Mouse (Mus musculus) lung, embryonic 16.5 days (tissue): ENCODE measurements around the gene Tmem30b. TPM values are rescaled to one million over a fixed set of nuclear protein-coding genes. Genes with fewer than 3 reads are reported as not detected.
"Not testable (repeated sequence)": the region's sequence is repeated elsewhere in the genome, so short reads cannot be mapped to it uniquely, and the experiment has no call there.

Source experiments
- ATAC-seq: fragments of 200-750 bp; cut with Nextera tagmentation; 2 replicates; pipeline ENCODE4 v1.8.0; 2017; ENCODE audit warnings: low read depth, mild to moderate bottlenecking, moderate library complexity
- H3K27ac ChIP-seq: fragments of 300-500 bp; sonication (generic); 2 replicates; pipeline ENCODE4 v1.5.1; 2014; ENCODE audit warnings: mild to moderate bottlenecking, control low read depth, low read length
- H3K27me3 ChIP-seq: fragments of 300-500 bp; sonication (generic); 2 replicates; pipeline ENCODE4 v1.6.1; 2014; ENCODE audit warnings: low read depth, low read length, mixed read lengths; ENCODE audit not compliant: control insufficient read depth, insufficient read depth
- H3K36me3 ChIP-seq: fragments of 300-500 bp; sonication (generic); 2 replicates; pipeline ENCODE4 v1.6.1; 2014; ENCODE audit warnings: low read length; ENCODE audit not compliant: control insufficient read depth, insufficient read depth
- H3K4me1 ChIP-seq: fragments of 300-500 bp; sonication (generic); replicated peaks from 2 replicates; pipeline ENCODE4 v1.6.1; 2014; ENCODE audit warnings: low read length, mixed read lengths; ENCODE audit not compliant: control insufficient read depth, insufficient read depth
- H3K4me2 ChIP-seq: fragments of 300-500 bp; sonication (generic); 2 replicates; pipeline ENCODE4 v1.6.1; 2014; ENCODE audit warnings: low read depth, low read length, control low read depth
- H3K4me3 ChIP-seq: fragments of 300-500 bp; sonication (generic); 2 replicates; pipeline ENCODE4 v1.5.1; 2014; ENCODE audit warnings: mild to moderate bottlenecking, low read length, control low read depth
- H3K9ac ChIP-seq: fragments of 300-500 bp; sonication (generic); 2 replicates; pipeline ENCODE4 v1.6.1; 2014; ENCODE audit warnings: low read length, control low read depth
- H3K9me3 ChIP-seq: fragments of 300-500 bp; sonication (generic); 2 replicates; pipeline ENCODE4 v1.6.1; 2016; ENCODE audit warnings: low read length; ENCODE audit not compliant: control insufficient read depth
- WGBS: fragments of 180-500 bp; shearing (Covaris S2); extraction: QIAGEN DNeasy Blood & Tissue Kit; methylation state at CpG from one replicate; pipeline ENCODE4 v1.1.7; 2014; 5-methylcytosine and 5-hydroxymethylcytosine counted together
- polyA plus RNA-seq: library from polyadenylated mRNA; unstranded; fragments of >200 nt; fragmentation: Nextera tagmentation; extraction: Ambion mirVana; gene quantifications from 2 replicates; pipeline ENCODE4 v1.2.1, GENCODE M21; 2015

Gene Tmem30b
- polyA plus RNA-seq, 1 experiment from 2014 or later = 10.1 TPM

- Histone ChIP-seq H3K4me3 (peak overlapping the region; percentile 42), H3K9me3 (no peaks in the 10 kb centered on the region), H3K4me1 (0 out of 2 replicates have a peak, but pooled peaks cover 2% of the 10 kb centered on the region), H3K4me2 (peak overlapping the region; percentile 67), H3K36me3 (no peaks in the 10 kb centered on the region), H3K27me3 (no peaks in the 10 kb centered on the region), H3K9ac (peak overlapping the region; percentile 44), H3K27ac (no peak overlapping the region)
- 13% methylated on average over 21 of the region's 21 CpGs for WGBS
- ATAC-seq = peak; percentile 31; the same call in 1 of the 2 replicates
These were observed 18.8 kb upstream of the Tmem30b start for GRCm38 (mm10) chr12:73564795-73565619.

- Histone ChIP-seq H3K9ac (no peak overlapping the region), H3K4me3 (no peak overlapping the region), H3K4me2 (no peak overlapping the region), H3K27me3 (no peaks in the 10 kb centered on the region), H3K27ac (no peak overlapping the region), H3K36me3 (no peaks in the 10 kb centered on the region), H3K9me3 (no peaks in the 10 kb centered on the region), H3K4me1 (0 out of 2 replicates have a peak, but pooled peaks cover 2% of the 10 kb centered on the region)
- no peak for ATAC-seq
- WGBS = 15% methylated on average over 10 of the region's 10 CpGs
These were observed 18.0 kb upstream of the Tmem30b start for GRCm38 (mm10) chr12:73564176-73564575.

- not testable (repeated sequence) for H3K9ac ChIP-seq, H3K9me3 ChIP-seq, H3K36me3 ChIP-seq, H3K4me1 ChIP-seq, H3K27ac ChIP-seq, H3K27me3 ChIP-seq, H3K4me2 ChIP-seq, H3K4me3 ChIP-seq, ATAC-seq
- WGBS = 71% methylated on average over 6 of the region's 6 CpGs
These were observed 16.9 kb upstream of the Tmem30b start for GRCm38 (mm10) chr12:73563122-73563521.

GRCm38 (mm10) chr12:73560091-73560490 is 13.9 kb upstream of the Tmem30b start:
- Histone ChIP-seq H3K27me3 (no peaks in the 10 kb centered on the region), H3K4me1 (0 out of 2 replicates have a peak, but pooled peaks cover 2% of the 10 kb centered on the region), H3K4me3 (no peak overlapping the region), H3K4me2 (no peak overlapping the region), H3K27ac (no peak overlapping the region), H3K9ac (no peak overlapping the region), H3K9me3 (no peaks in the 10 kb centered on the region), H3K36me3 (no peaks in the 10 kb centered on the region)
- WGBS = 56% methylated on average over 7 of the region's 7 CpGs
- no peak for ATAC-seq

- Histone ChIP-seq H3K4me3 (no peak overlapping the region), H3K4me2 (no peak overlapping the region), H3K27ac (no peak overlapping the region), H3K36me3 (no peaks in the 10 kb centered on the region), H3K9ac (no peak overlapping the region), H3K27me3 (no peaks in the 10 kb centered on the region), H3K4me1 (no peaks in the 10 kb centered on the region), H3K9me3 (no peaks in the 10 kb centered on the region)
- ATAC-seq = no peak
- WGBS = 78% methylated on average over 20 of the region's 20 CpGs
These were observed 12.5 kb upstream of the Tmem30b start for GRCm38 (mm10) chr12:73558525-73559195.

GRCm38 (mm10) chr12:73554155-73554554 is 8.0 kb upstream of the Tmem30b start:
- no peak overlapping the region for H3K27ac ChIP-seq
- peak; percentile 65 for ATAC-seq
- H3K36me3 ChIP-seq = no peaks in the 10 kb centered on the region
- 2% methylated on average over 5 of the region's 5 CpGs for WGBS
- H3K4me2 ChIP-seq = no peak overlapping the region
- no peak overlapping the region for H3K9ac ChIP-seq
- H3K4me1 ChIP-seq = no peaks in the 10 kb centered on the region
- H3K9me3 ChIP-seq = no peaks in the 10 kb centered on the region
- H3K4me3 ChIP-seq = no peak overlapping the region
- peaks cover 8% of the 10 kb centered on the region for H3K27me3 ChIP-seq

- H3K27me3 ChIP-seq = peaks cover 53% of the 10 kb centered on the region
- H3K9ac ChIP-seq = no peak overlapping the region
- 49% methylated on average over 8 of the region's 8 CpGs for WGBS
- no peak for ATAC-seq
- H3K4me3 ChIP-seq = no peak overlapping the region
- no peak overlapping the region for H3K4me2 ChIP-seq
- no peak overlapping the region for H3K27ac ChIP-seq
- peaks cover 6% of the 10 kb centered on the region for H3K4me1 ChIP-seq
- no peaks in the 10 kb centered on the region for H3K9me3 ChIP-seq
- H3K36me3 ChIP-seq = no peaks in the 10 kb centered on the region
These were observed 2.1 kb upstream of the Tmem30b start for GRCm38 (mm10) chr12:73548259-73548658.

- WGBS = 29% methylated on average over 10 of the region's 10 CpGs
- Histone ChIP-seq H3K27ac (no peak overlapping the region), H3K9me3 (no peaks in the 10 kb centered on the region), H3K36me3 (no peaks in the 10 kb centered on the region), H3K9ac (no peak overlapping the region), H3K4me3 (no peak overlapping the region), H3K4me1 (peaks cover 6% of the 10 kb centered on the region), H3K4me2 (no peak overlapping the region), H3K27me3 (peaks cover 58% of the 10 kb centered on the region)
- no peak for ATAC-seq
These were observed 1.5 kb upstream of the Tmem30b start for GRCm38 (mm10) chr12:73547646-73548045.

- Histone ChIP-seq H3K4me1 (peaks cover 6% of the 10 kb centered on the region), H3K4me2 (peak overlapping the region; percentile 77), H3K9me3 (no peaks in the 10 kb centered on the region), H3K9ac (peak overlapping the region; percentile 63), H3K27ac (no peak overlapping the region), H3K27me3 (peaks cover 60% of the 10 kb centered on the region), H3K36me3 (no peaks in the 10 kb centered on the region), H3K4me3 (peak overlapping the region; percentile 48)
- under 1% methylated on average over 55 of the region's 55 CpGs for WGBS
- ATAC-seq = peak; percentile 69
These were observed 513 bp downstream of the Tmem30b start for GRCm38 (mm10) chr12:73545672-73546085.
